Mouse (Mus musculus) limb, embryonic 14.5 days (tissue): ENCODE measurements around the gene Itih5. TPM values are rescaled to one million over a fixed set of nuclear protein-coding genes. Genes with fewer than 3 reads are reported as not detected.

Experiments
- ATAC-seq: fragments of 200-750 bp; cut with Nextera tagmentation; 2 replicates; pipeline ENCODE4 v1.8.0; 2017; ENCODE audit warnings: low read depth, moderate number of reproducible peaks, moderate TSS enrichment; ENCODE audit not compliant: low FRiP score
- DNase-seq: peaks from one replicate; pipeline ENCODE4 v3.0.0-alpha.2; 2015; ENCODE audit warnings: low spot score
- H3K27ac ChIP-seq: fragments of 300-500 bp; sonication (generic); replicated peaks from 2 replicates; pipeline ENCODE4 v1.5.1; 2014; ENCODE audit warnings: low read depth, mild to moderate bottlenecking, low read length, moderate library complexity, mixed read lengths
- H3K27me3 ChIP-seq: fragments of 300-500 bp; sonication (generic); 2 replicates; pipeline ENCODE4 v1.6.1; 2014; ENCODE audit warnings: low read length, mixed read lengths; ENCODE audit not compliant: control insufficient read depth, insufficient read depth
- H3K36me3 ChIP-seq: fragments of 300-500 bp; sonication (generic); 2 replicates; pipeline ENCODE4 v1.6.1; 2014; ENCODE audit warnings: mild to moderate bottlenecking, low read length, moderate library complexity, mixed read lengths; ENCODE audit not compliant: control insufficient read depth, insufficient read depth
- H3K4me1 ChIP-seq: fragments of 300-500 bp; sonication (generic); 2 replicates; pipeline ENCODE4 v1.6.1; 2014; ENCODE audit warnings: antibody characterized with exemption, low read length, mixed read lengths; ENCODE audit not compliant: control insufficient read depth, insufficient read depth
- H3K4me2 ChIP-seq: fragments of 300-500 bp; sonication (generic); replicated peaks from 2 replicates; pipeline ENCODE4 v1.6.1; 2014; ENCODE audit warnings: low read depth, mild to moderate bottlenecking, low read length, moderate library complexity; ENCODE audit not compliant: severe bottlenecking
- H3K4me3 ChIP-seq: fragments of 300-500 bp; sonication (generic); replicated peaks from 2 replicates; pipeline ENCODE4 v1.5.1; 2014; ENCODE audit warnings: low read length
- H3K9ac ChIP-seq: fragments of 300-500 bp; sonication (generic); 2 replicates; pipeline ENCODE4 v1.6.1; 2014; ENCODE audit warnings: mild to moderate bottlenecking, low read depth, low read length, moderate library complexity; ENCODE audit not compliant: severe bottlenecking
- H3K9me3 ChIP-seq: fragments of 300-500 bp; sonication (generic); 2 replicates; pipeline ENCODE4 v1.6.1; 2016; ENCODE audit warnings: low read length; ENCODE audit not compliant: control insufficient read depth
- POLR2A ChIP-seq: fragments of 200-500 bp; IDR thresholded peaks from 2 replicates; pipeline ENCODE4 v1.8.0; 2012; ENCODE audit warnings: inconsistent platforms, mild to moderate bottlenecking, moderate library complexity, borderline replicate concordance; ENCODE audit not compliant: insufficient read depth, insufficient read length; ENCODE audit errors: extremely low read depth
- WGBS: fragments of 180-500 bp; shearing (Covaris S2); extraction: QIAGEN DNeasy Blood & Tissue Kit; methylation state at CpG from one replicate; pipeline ENCODE4 v1.1.7; 2014; 5-methylcytosine and 5-hydroxymethylcytosine counted together
- polyA plus RNA-seq, 2 experiments: library from polyadenylated mRNA; depleted of rRNA in 1 of 2; stranded (reverse) in 1 of 2; unstranded in 1 of 2; fragments of >200 nt; fragmentation: Nextera tagmentation in 1 of 2; extraction: Ambion mirVana in 1 of 2; gene quantifications; 2 replicates each; pipeline versions ENCODE4 v1.2.1 to v1.2.3; 2012 to 2014

Itih5 gene
- polyA plus RNA-seq, 2 experiments: 13.5 to 15.8 TPM

DNA sequence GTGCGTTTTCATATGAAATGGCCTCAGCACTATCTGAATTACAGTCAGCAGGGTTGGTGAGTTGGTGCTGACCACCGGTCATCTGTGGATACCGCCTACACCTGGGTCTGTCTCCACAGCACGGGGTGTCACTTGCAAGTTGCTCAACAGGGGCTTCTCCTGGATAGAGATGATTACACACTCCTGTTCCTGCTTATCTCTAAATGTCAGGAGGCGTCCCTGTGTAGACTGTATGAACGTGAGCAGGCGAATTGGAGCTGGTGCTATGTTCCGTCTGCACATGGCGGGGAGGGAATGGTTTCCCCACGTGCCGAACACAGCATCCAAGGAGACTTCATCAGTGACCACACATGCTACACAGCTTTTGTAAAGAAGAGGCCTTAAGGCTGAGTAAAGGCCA, 13.9 kb downstream of the Itih5 start:
- Histone ChIP-seq H3K4me1 (peaks cover 6% of the 10 kb centered on the region; the same call in 1 of the 2 replicates), H3K9me3 (no peaks in the 10 kb centered on the region), H3K9ac (no peak overlapping the region), H3K4me2 (no peak overlapping the region), H3K27ac (no peak overlapping the region), H3K4me3 (no peak overlapping the region), H3K27me3 (no peaks in the 10 kb centered on the region), H3K36me3 (no peaks in the 10 kb centered on the region)
- WGBS: 83% methylated on average over 11 of the region's 11 CpGs
- DNase-seq (no peak), ATAC-seq (no peak)
- TF ChIP-seq POLR2A: no peak

DNA sequence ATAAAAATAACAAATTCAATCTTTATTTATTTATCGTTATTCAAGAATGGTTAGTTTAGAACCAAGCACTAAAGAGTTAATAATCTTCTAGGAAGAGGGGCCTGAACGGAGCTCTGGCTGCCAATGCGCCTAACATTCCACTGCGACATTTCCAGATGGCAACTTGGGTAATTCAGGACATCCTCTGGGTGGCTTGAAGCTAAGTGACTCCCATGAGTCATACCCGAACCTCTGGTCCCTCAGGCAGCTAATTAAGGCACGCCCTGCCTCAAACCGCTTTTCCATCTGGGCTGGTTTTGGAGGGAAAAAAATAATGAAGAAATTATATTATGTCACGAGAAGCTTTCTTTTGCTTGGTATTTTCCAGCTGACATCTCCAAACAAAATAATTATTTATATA, 14.6 kb downstream of the Itih5 start:
- Histone ChIP-seq H3K4me1 (peaks cover 6% of the 10 kb centered on the region; the same call in 1 of the 2 replicates), H3K36me3 (no peaks in the 10 kb centered on the region), H3K9ac (no peak overlapping the region), H3K4me3 (no peak overlapping the region), H3K27me3 (no peaks in the 10 kb centered on the region), H3K9me3 (no peaks in the 10 kb centered on the region), H3K4me2 (no peak overlapping the region), H3K27ac (no peak overlapping the region)
- peak; percentile 36 for DNase-seq
- TF ChIP-seq POLR2A: no peak
- ATAC-seq: no peak
- 34% methylated on average over 8 of the region's 8 CpGs for WGBS

DNA sequence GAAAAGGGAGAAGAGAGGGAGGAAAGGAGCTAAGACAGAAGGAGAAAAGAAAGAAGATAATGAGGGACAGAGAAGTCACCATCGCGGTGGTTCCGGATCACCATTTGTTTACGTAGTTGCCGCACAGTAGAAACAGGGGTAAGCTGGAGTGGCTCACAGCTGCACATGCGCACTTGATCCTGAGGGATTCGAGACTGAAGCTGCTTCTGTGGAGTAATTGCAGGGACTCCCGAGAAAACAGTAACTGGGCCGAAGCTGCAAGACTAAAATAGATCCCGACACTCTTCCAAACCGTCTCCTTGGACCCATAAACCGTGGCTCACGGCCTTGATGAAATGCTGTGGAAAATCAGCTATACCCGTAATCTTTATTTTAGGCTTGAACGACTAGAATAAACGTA, 16.6 kb downstream of the Itih5 start:
- Histone ChIP-seq H3K4me1 (peaks cover 6% of the 10 kb centered on the region; the same call in 1 of the 2 replicates), H3K4me3 (no peak overlapping the region), H3K36me3 (no peaks in the 10 kb centered on the region), H3K27me3 (no peaks in the 10 kb centered on the region), H3K9ac (no peak overlapping the region), H3K27ac (no peak overlapping the region), H3K4me2 (no peak overlapping the region), H3K9me3 (no peaks in the 10 kb centered on the region)
- 77% methylated on average over 16 of the region's 16 CpGs for WGBS
- no peak for TF ChIP-seq POLR2A
- DNase-seq (no peak), ATAC-seq (no peak)

GRCm38 (mm10) chr2:10193553-10193952, 40.2 kb downstream of the Itih5 start:
- no peak overlapping the region for H3K27ac ChIP-seq
- H3K4me1 ChIP-seq: no peaks in the 10 kb centered on the region
- no peak overlapping the region for H3K9ac ChIP-seq
- no peaks in the 10 kb centered on the region for H3K36me3 ChIP-seq
- H3K4me2 ChIP-seq: no peak overlapping the region
- no peak for ATAC-seq
- WGBS: 67% methylated on average over 3 of the region's 3 CpGs
- TF ChIP-seq POLR2A: no peak
- DNase-seq: no peak
- H3K9me3 ChIP-seq: no peaks in the 10 kb centered on the region
- H3K27me3 ChIP-seq: no peaks in the 10 kb centered on the region
- H3K4me3 ChIP-seq: no peak overlapping the region

GRCm38 (mm10) chr2:10195162-10195561, 41.8 kb downstream of the Itih5 start:
- no peak overlapping the region for H3K4me2 ChIP-seq
- no peaks in the 10 kb centered on the region for H3K36me3 ChIP-seq
- DNase-seq: no peak
- no peak overlapping the region for H3K4me3 ChIP-seq
- no peaks in the 10 kb centered on the region for H3K9me3 ChIP-seq
- H3K27ac ChIP-seq: no peak overlapping the region
- no peak for ATAC-seq
- 84% methylated on average over 3 of the region's 3 CpGs for WGBS
- no peak for TF ChIP-seq POLR2A
- H3K9ac ChIP-seq: no peak overlapping the region
- no peaks in the 10 kb centered on the region for H3K27me3 ChIP-seq
- H3K4me1 ChIP-seq: no peaks in the 10 kb centered on the region

- H3K36me3 ChIP-seq: no peaks in the 10 kb centered on the region
- no peak overlapping the region for H3K9ac ChIP-seq
- WGBS: 83% methylated on average over 2 of the region's 2 CpGs
- TF ChIP-seq POLR2A: no peak
- H3K4me2 ChIP-seq: no peak overlapping the region
- H3K27me3 ChIP-seq: no peaks in the 10 kb centered on the region
- no peaks in the 10 kb centered on the region for H3K9me3 ChIP-seq
- ATAC-seq: no peak
- no peak for DNase-seq
- no peak overlapping the region for H3K27ac ChIP-seq
- no peaks in the 10 kb centered on the region for H3K4me1 ChIP-seq
- H3K4me3 ChIP-seq: no peak overlapping the region
Observed at GRCm38 (mm10) chr2:10199326-10199725, 46.0 kb downstream of the Itih5 start.
